Mouse (Mus musculus): Measurements from ENCODE around the gene Plekhm2. TPM values are rescaled to one million over a fixed set of nuclear protein-coding genes. Genes with fewer than 3 reads are reported as not detected.

Plekhm2 gene
- total RNA-seq, 2 experiments from 2014 or later = 11.1 to 14.9 TPM

Other genes with a start within 250 kb of the Plekhm2 start
- gene Clcnkb, start 248.9 kb downstream of the Plekhm2 start, total RNA-seq (2015) = not detected in 2 replicates
- not detected in 2 replicates for gene Clcnkb, start 248.9 kb downstream of the Plekhm2 start, total RNA-seq (2017)
- gene Hspb7, start 244.1 kb downstream of the Plekhm2 start, total RNA-seq (2015) = not detected in 2 replicates
- gene Hspb7, start 244.1 kb downstream of the Plekhm2 start, total RNA-seq (2017) = not detected in 2 replicates
- not detected in 2 replicates for gene Srarp, start 228.8 kb downstream of the Plekhm2 start, total RNA-seq (2015)
- not detected in 2 replicates for gene Srarp, start 228.8 kb downstream of the Plekhm2 start, total RNA-seq (2017)
- 12.7 TPM in 2 replicates for gene Zbtb17, start 220.2 kb downstream of the Plekhm2 start, total RNA-seq (2015)
- gene Zbtb17, start 220.2 kb downstream of the Plekhm2 start, total RNA-seq (2017) = 12.5 and 19.4 TPM in 2 replicates
- gene Spen, start 126.3 kb downstream of the Plekhm2 start, total RNA-seq (2015) = 30.4 and 34.2 TPM in 2 replicates
- gene Spen, start 126.3 kb downstream of the Plekhm2 start, total RNA-seq (2017) = 28.7 and 39.3 TPM in 2 replicates
- gene Fblim1, start 58.8 kb downstream of the Plekhm2 start, total RNA-seq (2015) = not detected in 2 replicates
- gene Fblim1, start 58.8 kb downstream of the Plekhm2 start, total RNA-seq (2017) = not detected in 2 replicates
- 0.16 TPM in 1 of 2 replicates, not detected in the other for gene Tmem82, start 46.3 kb downstream of the Plekhm2 start, total RNA-seq (2015)
- 0.26 TPM in 1 of 2 replicates, not detected in the other for gene Tmem82, start 46.3 kb downstream of the Plekhm2 start, total RNA-seq (2017)
- gene Slc25a34, start 41.1 kb downstream of the Plekhm2 start, total RNA-seq (2015) = not detected in 2 replicates
- gene Slc25a34, start 41.1 kb downstream of the Plekhm2 start, total RNA-seq (2017) = not detected in 2 replicates
- gene Rsc1a1, start 20.7 kb upstream of the Plekhm2 start, total RNA-seq (2015) = 26.8 and 33.7 TPM in 2 replicates
- gene Rsc1a1, start 20.7 kb upstream of the Plekhm2 start, total RNA-seq (2017) = 9.5 and 16.2 TPM in 2 replicates
- 25.2 and 29.1 TPM in 2 replicates for gene Ddi2, start 58.5 kb upstream of the Plekhm2 start, total RNA-seq (2015)
- 37.6 and 47.1 TPM in 2 replicates for gene Ddi2, start 58.5 kb upstream of the Plekhm2 start, total RNA-seq (2017)
- gene Agmat, start 81.8 kb upstream of the Plekhm2 start, total RNA-seq (2015) = not detected in 2 replicates
- gene Agmat, start 81.8 kb upstream of the Plekhm2 start, total RNA-seq (2017) = not detected in 2 replicates
- gene Dnajc16, start 126.0 kb upstream of the Plekhm2 start, total RNA-seq (2015) = 4.2 and 5.0 TPM in 2 replicates
- 5.6 and 6.1 TPM in 2 replicates for gene Dnajc16, start 126.0 kb upstream of the Plekhm2 start, total RNA-seq (2017)
- 14.9 and 16.3 TPM in 2 replicates for gene Casp9, start 128.7 kb upstream of the Plekhm2 start, total RNA-seq (2015)
- gene Casp9, start 128.7 kb upstream of the Plekhm2 start, total RNA-seq (2017) = 17.3 and 22.1 TPM in 2 replicates
- not detected in 2 replicates for gene Cela2a, start 161.3 kb upstream of the Plekhm2 start, total RNA-seq (2015)
- not detected in 2 replicates for gene Cela2a, start 161.3 kb upstream of the Plekhm2 start, total RNA-seq (2017)
- gene Ctrc, start 181.5 kb upstream of the Plekhm2 start, total RNA-seq (2015) = not detected in 2 replicates
- not detected in 2 replicates for gene Ctrc, start 181.5 kb upstream of the Plekhm2 start, total RNA-seq (2017)
- 77.1 and 79.0 TPM in 2 replicates for gene Efhd2, start 210.0 kb upstream of the Plekhm2 start, total RNA-seq (2015)
- 79.7 and 97.2 TPM in 2 replicates for gene Efhd2, start 210.0 kb upstream of the Plekhm2 start, total RNA-seq (2017)

Data from megakaryocyte, adult 5-6 weeks (primary cell).